Mouse (Mus musculus) embryo, embryonic 9.5 days (tissue): ENCODE data around the gene Rras2.

ENCODE experiments used
- DNase-seq: peaks from one replicate; pipeline ENCODE4 v3.0.0-alpha.2; 2017; ENCODE audit errors: extremely low spot score

The Rras2 gene

GRCm38 (mm10) chr7:114071851-114072616 is 45.5 kb downstream of the Rras2 start:
- peak; percentile 38 for DNase-seq

- DNase-seq, result no peak
These were observed 46.2 kb downstream of the Rras2 start for GRCm38 (mm10) chr7:114071395-114071794.

GRCm38 (mm10) chr7:114070458-114070840 is 47.1 kb downstream of the Rras2 start:
- no peak for DNase-seq

GRCm38 (mm10) chr7:114069726-114070457 is 47.7 kb downstream of the Rras2 start:
- DNase-seq, result no peak

- DNase-seq, result no peak
These were observed 48.5 kb downstream of the Rras2 start for GRCm38 (mm10) chr7:114068956-114069533.

- peak; percentile 91 for DNase-seq
These were observed 50.9 kb downstream of the Rras2 start for GRCm38 (mm10) chr7:114066529-114067178.

- peak; percentile 31 for DNase-seq
These were observed 52.0 kb downstream of the Rras2 start for GRCm38 (mm10) chr7:114065407-114066185.

- no peak for DNase-seq
These were observed 53.6 kb downstream of the Rras2 start for GRCm38 (mm10) chr7:114063966-114064365.

- no peak for DNase-seq
These were observed 54.0 kb downstream of the Rras2 start for GRCm38 (mm10) chr7:114063534-114063933.

- DNase-seq, result no peak
These were observed 55.1 kb downstream of the Rras2 start for GRCm38 (mm10) chr7:114062451-114062850.

- DNase-seq, result no peak
These were observed 57.1 kb downstream of the Rras2 start for GRCm38 (mm10) chr7:114060445-114060844.

- DNase-seq, result no peak
These were observed 58.6 kb downstream of the Rras2 start for GRCm38 (mm10) chr7:114058927-114059441.

- no peak for DNase-seq
These were observed 59.4 kb downstream of the Rras2 start for GRCm38 (mm10) chr7:114058166-114058565.

GRCm38 (mm10) chr7:114053720-114054119 is 63.9 kb downstream of the Rras2 start:
- no peak for DNase-seq

GRCm38 (mm10) chr7:114045814-114046213 is 71.8 kb downstream of the Rras2 start:
- DNase-seq, result no peak

GRCm38 (mm10) chr7:114043929-114044549 is 73.5 kb downstream of the Rras2 start:
- no peak for DNase-seq

GRCm38 (mm10) chr7:114042973-114043928 is 74.3 kb downstream of the Rras2 start:
- no peak for DNase-seq

- DNase-seq, result no peak
These were observed 76.2 kb downstream of the Rras2 start for GRCm38 (mm10) chr7:114041349-114041748.

- DNase-seq, result no peak
These were observed 80.3 kb downstream of the Rras2 start for GRCm38 (mm10) chr7:114037237-114037636.

GRCm38 (mm10) chr7:114029596-114029995 is 88.0 kb downstream of the Rras2 start:
- no peak for DNase-seq
